Mouse (Mus musculus) ES-E14 (cell line): Measurements from ENCODE around the gene Cbl. TPM values are rescaled to one million over a fixed set of nuclear protein-coding genes. Genes with fewer than 3 reads are reported as not detected.

Experiments
- DNase-seq: peaks from one replicate; pipeline ENCODE4 v3.0.0-alpha.2; 2013; ENCODE audit warnings: low read depth, low spot score
- H3K27ac ChIP-seq: 2 replicates; pipeline ENCODE4 v1.5.1; 2012; ENCODE audit warnings: low read depth, mild to moderate bottlenecking, low read length, moderate library complexity, mixed read lengths; ENCODE audit not compliant: poor library complexity, insufficient read depth, severe bottlenecking
- H3K36me3 ChIP-seq: 2 replicates; pipeline ENCODE4 v1.6.1; 2012; ENCODE audit warnings: mild to moderate bottlenecking, low read length, moderate library complexity, mixed read lengths; ENCODE audit not compliant: control insufficient read depth, poor library complexity, insufficient read depth, severe bottlenecking
- H3K4me1 ChIP-seq, 2 experiments: fragments of 150-350 bp in 1 of 2; sonication (generic) in 1 of 2; 2 replicates each; pipeline ENCODE4 v1.6.1; 2012; ENCODE audit warnings: low read length in 2 of 2, mild to moderate bottlenecking in 1 of 2, mixed read lengths in 1 of 2; ENCODE audit not compliant: control insufficient read depth in 2 of 2, insufficient read depth in 2 of 2, poor library complexity in 1 of 2
- H3K4me3 ChIP-seq, 2 experiments: fragments of 150-350 bp in 1 of 2; sonication (generic) in 1 of 2; 2 replicates each; pipeline ENCODE4 v1.5.1; 2012; ENCODE audit warnings: low read length in 2 of 2, low read depth in 1 of 2, mild to moderate bottlenecking in 1 of 2, mixed read lengths in 1 of 2; ENCODE audit not compliant: insufficient read depth in 1 of 2, poor library complexity in 1 of 2, severe bottlenecking in 1 of 2
- H3K9ac ChIP-seq: 2 replicates; pipeline ENCODE4 v1.6.1; 2012; ENCODE audit warnings: low read depth, mild to moderate bottlenecking, low read length, mixed read lengths; ENCODE audit not compliant: poor library complexity, insufficient read depth, severe bottlenecking
- H3K9me3 ChIP-seq: fragments of 150-350 bp; sonication (generic); 2 replicates; pipeline ENCODE4 v1.6.1; 2012; ENCODE audit warnings: low read depth, mild to moderate bottlenecking, low read length; ENCODE audit not compliant: control insufficient read depth, insufficient read depth
- CHD2 ChIP-seq: IDR thresholded peaks from 2 replicates; pipeline ENCODE4 v1.6.1; 2014; ENCODE audit warnings: mild to moderate bottlenecking, low read depth, low read length, inconsistent platforms
- HCFC1 ChIP-seq: IDR thresholded peaks from 2 replicates; pipeline ENCODE4 v1.6.1; 2012; ENCODE audit warnings: low read length, inconsistent platforms, borderline replicate concordance; ENCODE audit not compliant: insufficient read depth
- MAFK ChIP-seq: IDR thresholded peaks from 2 replicates; pipeline ENCODE4 v1.6.1; 2014; ENCODE audit warnings: mild to moderate bottlenecking, low read depth, low read length, inconsistent platforms; ENCODE audit not compliant: insufficient read depth
- ZC3H11A ChIP-seq: IDR thresholded peaks from 2 replicates; pipeline ENCODE4 v1.6.1; 2012; ENCODE audit warnings: low read depth, mild to moderate bottlenecking, inconsistent platforms, low read length, borderline replicate concordance
- ZNF384 ChIP-seq: IDR thresholded peaks from 2 replicates; pipeline ENCODE4 v1.6.1; 2012; ENCODE audit warnings: low read depth, low read length, inconsistent platforms
- in situ Hi-C, 2 experiments: fragments of 600-800 bp; cut with MboI; formaldehyde crosslinking; loops; one replicate each; pipeline ENCODE4 v1.15.1; 2025; ENCODE audit warnings: low sequenced_read_pairs in 2 of 2, inconsistent platforms in 1 of 2; ENCODE audit not compliant: unreplicated experiment in 2 of 2
- total RNA-seq: library from RNA; depleted of rRNA; stranded (reverse); fragments of 300-350 nt; gene quantifications from 2 replicates; pipeline ENCODE4 v1.2.3, GENCODE M21; 2012

The Cbl gene
- total RNA-seq, 1 experiment, result 17.3 TPM

DNA sequence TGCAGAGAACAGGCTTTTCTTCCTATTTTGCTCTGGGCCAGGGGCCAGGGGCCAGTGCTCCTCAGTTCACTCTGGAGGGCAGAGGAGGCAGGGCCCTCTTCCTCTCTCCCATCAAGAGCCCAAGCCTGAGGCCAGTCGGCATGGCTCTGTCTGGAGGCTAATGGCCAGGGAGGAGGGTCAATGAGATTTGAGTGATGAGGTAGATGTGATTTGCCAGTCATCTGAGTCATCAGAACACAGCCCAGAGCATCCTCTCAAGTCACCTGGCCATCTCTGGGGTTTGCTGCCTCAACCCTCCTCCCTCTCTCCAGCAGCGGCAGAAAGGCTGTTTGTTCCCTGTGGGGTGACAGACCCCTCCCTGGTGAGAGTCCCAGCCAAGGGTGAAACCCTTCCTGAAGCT, 100.6 kb downstream of the Cbl start:
- H3K4me1 ChIP-seq, result peaks cover 5 to 41% of the 10 kb centered on the region in 2 experiments; a peak in 3 of 4 replicates
- no peak overlapping the region for H3K4me3 ChIP-seq
- H3K9me3 ChIP-seq, result no peaks in the 10 kb centered on the region
- H3K36me3 ChIP-seq, result peaks cover 4% of the 10 kb centered on the region
- no peak overlapping the region for H3K27ac ChIP-seq
- no peak for DNase-seq
- H3K9ac ChIP-seq, result no peak overlapping the region
- no peak for TF ChIP-seq ZNF384
- TF ChIP-seq ZC3H11A, result no peak
- no peak for TF ChIP-seq CHD2
- in situ Hi-C loops, result no loop called here

DNA sequence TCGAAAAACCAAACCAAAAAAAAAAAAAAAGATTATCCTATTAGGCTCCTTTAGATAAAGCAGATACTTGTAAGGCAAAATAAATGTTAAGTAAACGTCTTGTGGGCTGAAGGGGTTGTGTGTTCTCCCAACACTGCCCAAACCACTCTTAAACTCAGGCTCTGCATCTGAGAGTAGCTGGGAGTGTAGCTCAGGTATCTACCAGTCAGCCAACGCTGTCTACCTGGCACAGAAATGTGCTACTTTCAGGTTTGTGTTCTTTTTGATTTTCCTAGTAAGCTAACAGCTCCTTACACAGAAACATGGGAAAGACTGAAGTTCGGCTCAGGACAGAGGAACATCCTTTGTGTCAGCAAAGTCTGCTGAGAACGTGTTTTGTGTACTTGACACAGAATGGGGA, 101.6 kb downstream of the Cbl start:
- TF ChIP-seq MAFK (no peak), ZNF384 (no peak), ZC3H11A (no peak), CHD2 (no peak), HCFC1 (no peak)
- Histone ChIP-seq H3K4me3 (no peak overlapping the region), H3K36me3 (no peaks in the 10 kb centered on the region; the same call in none of the 2 replicates), H3K4me1 (peaks cover 9 to 44% of the 10 kb centered on the region in 2 experiments; a peak in 3 of 4 replicates), H3K9me3 (no peaks in the 10 kb centered on the region), H3K9ac (no peak overlapping the region), H3K27ac (no peak overlapping the region)
- in situ Hi-C loops, result no loop called here
- DNase-seq, result no peak

DNA sequence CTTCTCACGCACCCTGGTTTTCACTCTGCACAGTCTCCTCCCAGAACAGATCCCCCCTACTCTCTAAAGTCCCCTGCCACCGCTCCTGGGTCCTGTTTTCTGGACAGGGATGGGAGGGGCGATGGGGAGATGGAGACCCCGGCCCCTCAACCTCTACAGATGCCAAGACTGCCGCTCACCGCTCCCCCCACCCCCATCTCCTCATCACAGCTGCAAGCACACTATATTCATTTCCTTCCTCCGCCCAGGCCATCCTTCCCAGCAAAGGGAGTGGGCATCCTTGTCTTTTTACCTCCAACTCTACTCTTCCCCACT, 102.6 kb downstream of the Cbl start:
- Histone ChIP-seq H3K9me3 (no peaks in the 10 kb centered on the region), H3K36me3 (no peaks in the 10 kb centered on the region), H3K4me1 (peaks cover 11 to 42% of the 10 kb centered on the region in 2 experiments; a peak in 3 of 4 replicates), H3K4me3 (no peak overlapping the region), H3K9ac (no peak overlapping the region), H3K27ac (no peak overlapping the region)
- TF ChIP-seq HCFC1 (no peak), ZC3H11A (no peak), CHD2 (no peak)
- in situ Hi-C loops, result no loop called here
- no peak for DNase-seq

DNA sequence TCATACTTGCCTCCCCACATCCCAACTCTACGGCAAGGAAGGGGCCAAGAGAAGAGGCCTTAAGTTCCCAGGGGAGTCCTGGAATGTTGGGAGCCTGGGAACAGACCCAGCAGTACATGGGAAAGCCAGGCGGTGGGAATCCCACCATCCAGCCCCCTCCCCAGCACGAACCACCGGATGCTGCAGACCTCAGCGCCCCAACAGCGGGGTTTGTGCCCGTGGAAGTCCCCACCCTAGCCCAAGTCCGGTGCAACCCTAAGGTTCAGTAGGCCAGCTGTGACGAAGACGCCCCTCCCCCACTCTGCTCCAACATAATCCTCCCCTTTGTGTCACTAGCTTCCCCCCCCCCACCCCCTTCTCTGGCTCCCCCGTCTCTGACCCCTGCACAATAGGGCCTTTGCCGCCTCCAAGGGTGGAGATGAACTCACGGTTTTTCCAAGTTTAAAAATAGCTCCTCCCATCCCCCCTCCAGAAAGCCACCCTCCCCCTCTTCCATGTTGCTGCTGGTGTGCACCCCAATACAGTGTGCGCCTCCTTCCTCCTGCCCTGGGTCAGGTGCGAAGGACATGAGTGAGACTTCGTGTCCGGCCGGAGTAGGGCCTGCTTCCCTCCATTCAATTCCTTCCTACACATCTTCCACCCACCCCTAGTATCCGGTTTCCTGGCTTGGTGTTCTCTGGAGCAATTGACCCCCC, 103.1 kb downstream of the Cbl start:
- in situ Hi-C loops, result no loop called here
- peak overlapping the region; percentile 40; the same call in 1 of the 2 replicates for H3K9ac ChIP-seq
- H3K4me3 ChIP-seq, result peak overlapping the region; percentile 48 to 56

DNA sequence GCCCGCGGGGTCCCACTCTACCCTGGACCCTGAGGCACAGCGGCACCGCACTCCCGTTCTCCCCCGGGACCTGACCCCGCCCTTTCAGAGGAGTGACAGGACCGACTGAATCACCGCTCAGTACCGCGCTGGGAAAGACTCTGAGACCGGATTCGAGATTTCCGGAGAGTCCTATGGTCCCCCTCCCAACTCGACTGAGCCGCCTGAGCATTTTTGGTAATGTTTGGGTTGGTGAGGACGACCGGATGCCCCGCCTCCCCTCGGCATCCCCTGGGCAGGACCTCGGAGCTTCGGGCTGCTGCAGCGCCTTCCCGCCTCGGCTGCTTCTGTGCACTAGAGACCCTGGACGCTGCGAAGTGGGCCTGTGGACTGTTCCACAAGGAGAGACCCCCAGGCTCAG, 103.8 kb downstream of the Cbl start:
- peak overlapping the region; percentile 58 for H3K9ac ChIP-seq
- H3K36me3 ChIP-seq, result no peaks in the 10 kb centered on the region
- H3K4me3 ChIP-seq, result peak overlapping the region; percentile 48 to 56
- no peaks in the 10 kb centered on the region for H3K9me3 ChIP-seq
- no peak for DNase-seq
- H3K4me1 ChIP-seq, result peaks cover 13 to 40% of the 10 kb centered on the region in 2 experiments; a peak in 3 of 4 replicates
- in situ Hi-C loops, result no loop called here
- TF ChIP-seq CHD2 (no peak), ZC3H11A (no peak), HCFC1 (no peak), MAFK (no peak), ZNF384 (no peak)
- peak overlapping the region; percentile 76; the same call in 1 of the 2 replicates for H3K27ac ChIP-seq

More for the DNA sequence above, 103.1 kb downstream of the Cbl start:
- no peaks in the 10 kb centered on the region for H3K9me3 ChIP-seq
- peaks cover 13 to 40% of the 10 kb centered on the region in 2 experiments; a peak in 3 of 4 replicates for H3K4me1 ChIP-seq
- no peaks in the 10 kb centered on the region for H3K36me3 ChIP-seq
- H3K27ac ChIP-seq, result peak overlapping the region; percentile 3; the same call in 1 of the 2 replicates
- TF ChIP-seq MAFK (no peak), HCFC1 (no peak), ZC3H11A (no peak), CHD2 (no peak), ZNF384 (no peak)
- no peak for DNase-seq
